Mouse (Mus musculus): ENCODE results near the gene Ier5.

Gene Ier5

GRCm38 (mm10) chr1:155053296-155053695, 46.1 kb downstream of the Ier5 start:
- DNase-seq (ENCODE audit: low spot score), result no peak

GRCm38 (mm10) chr1:155052761-155053166, 46.7 kb downstream of the Ier5 start:
- DNase-seq (ENCODE audit: low spot score), result peak; percentile 50

GRCm38 (mm10) chr1:155052131-155052760, 47.2 kb downstream of the Ier5 start:
- no peak for DNase-seq (ENCODE audit: low spot score)

GRCm38 (mm10) chr1:155051701-155052127, 47.7 kb downstream of the Ier5 start:
- DNase-seq (ENCODE audit: low spot score), result no peak

- no peak for DNase-seq (ENCODE audit: low spot score)
Measured at GRCm38 (mm10) chr1:155050897-155051592, 48.4 kb downstream of the Ier5 start.

GRCm38 (mm10) chr1:155050174-155050573, 49.3 kb downstream of the Ier5 start:
- peak; percentile 75 for DNase-seq (ENCODE audit: low spot score)

- DNase-seq (ENCODE audit: low spot score), result peak; percentile 96
Measured at GRCm38 (mm10) chr1:155048947-155049346, 50.5 kb downstream of the Ier5 start.
